Mouse (Mus musculus): ENCODE measurements around the gene Tmem196.
"Not testable (repeated sequence)": the region's sequence is repeated elsewhere in the genome, so short reads cannot be mapped to it uniquely, and the experiment has no call there.

The Tmem196 gene

DNA sequence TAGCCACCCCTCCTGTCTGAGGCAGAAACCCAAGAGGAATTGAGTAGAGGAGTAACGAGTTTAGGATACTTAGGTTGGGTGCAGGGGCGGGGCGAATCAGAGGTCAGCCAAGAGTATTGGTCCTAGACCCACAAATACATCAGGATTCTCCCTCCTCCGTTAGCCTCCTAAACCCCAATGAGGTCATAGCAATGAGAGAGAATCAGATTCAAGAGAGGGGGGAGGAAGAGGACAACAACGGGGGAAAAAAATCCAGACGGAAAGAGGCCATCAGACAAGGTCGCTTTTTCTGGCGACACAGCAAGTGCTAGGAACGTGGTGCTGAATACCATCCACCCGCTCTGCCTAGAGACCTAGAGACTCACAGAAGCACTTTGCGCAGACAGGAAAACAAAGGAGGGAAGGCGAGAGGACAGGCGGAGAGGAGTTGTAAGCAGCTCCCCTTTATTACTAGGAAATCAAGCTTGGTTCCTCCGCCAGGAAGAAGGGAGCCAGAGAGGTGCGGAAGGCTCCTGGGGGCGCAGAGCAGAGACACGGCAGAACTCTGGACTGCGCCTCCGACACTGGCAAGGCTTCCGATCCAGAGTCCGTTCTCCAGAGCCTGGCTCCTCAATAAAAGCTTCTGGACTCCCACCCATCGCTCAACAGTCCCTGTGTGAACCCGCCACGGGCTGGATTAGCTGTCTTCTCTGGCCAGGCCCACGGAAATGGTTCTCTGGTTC lies at the start of gene Tmem196:
Tmem196 (plus strand) TSS at position 234 of the 722 bp plus-strand sequence.
- in situ Hi-C loops (cut with MboI, MseI), result no loop called here

DNA sequence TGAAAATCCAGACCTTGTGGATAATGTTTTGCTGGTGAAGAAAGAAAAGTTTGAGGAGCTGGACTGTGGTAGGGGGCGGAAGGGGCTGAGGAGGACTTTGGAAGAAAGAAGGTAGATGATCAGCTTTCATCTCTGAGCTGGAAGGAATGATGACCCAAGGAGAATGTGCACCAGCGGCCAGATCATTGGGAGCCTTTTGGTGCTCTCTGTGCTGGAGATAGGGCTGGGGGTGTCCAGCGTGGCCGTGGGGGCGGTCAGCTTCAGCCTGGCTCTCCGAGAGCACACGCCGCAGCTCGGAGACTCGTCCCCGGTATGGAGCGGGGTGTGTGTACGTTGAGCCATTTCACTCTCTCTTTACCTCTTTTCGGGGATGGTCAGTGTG lies 680 bp downstream of the Tmem196 start:
- in situ Hi-C loops (cut with MboI, MseI), result no loop called here

DNA sequence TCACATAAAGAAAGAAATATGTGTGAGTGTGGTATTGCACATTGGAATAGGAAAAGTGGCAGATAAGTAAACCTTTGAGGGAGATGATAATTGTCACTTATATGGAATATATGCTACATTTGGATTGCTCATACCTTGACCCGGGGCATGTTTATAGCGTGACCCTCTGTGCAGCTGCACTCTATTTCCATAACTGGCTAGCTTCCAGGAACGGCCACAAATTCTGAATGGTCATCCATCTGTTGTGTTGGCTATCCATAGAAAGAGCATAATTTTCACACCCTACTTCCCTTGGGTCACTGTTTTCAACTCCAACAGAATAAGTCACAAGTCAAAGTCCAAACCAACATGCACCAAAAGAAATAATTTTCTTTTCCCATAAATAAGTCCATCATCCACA lies 11.4 kb downstream of the Tmem196 start:
- in situ Hi-C loops (cut with MboI, MseI), result no loop called here

DNA sequence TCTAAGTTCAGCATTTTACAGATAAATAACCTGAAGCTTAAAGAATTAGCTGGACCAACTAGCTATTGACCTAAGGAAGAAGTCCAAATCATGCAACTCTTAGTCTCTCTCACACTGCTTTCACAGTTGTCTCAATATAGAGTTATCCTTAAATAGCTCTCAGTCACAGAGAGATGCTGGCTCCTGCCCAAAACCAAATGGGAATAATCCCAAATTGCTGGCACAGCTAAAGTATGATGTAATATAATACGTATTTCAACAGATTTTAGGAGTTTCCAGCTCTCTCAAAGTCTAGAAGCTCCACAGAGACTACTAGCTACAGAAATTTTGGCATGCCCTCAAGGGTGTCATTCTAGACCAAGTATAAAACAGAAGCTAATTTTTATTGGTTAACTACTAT lies 15.1 kb downstream of the Tmem196 start:
- in situ Hi-C loops (cut with MboI, MseI), result no loop called here

DNA sequence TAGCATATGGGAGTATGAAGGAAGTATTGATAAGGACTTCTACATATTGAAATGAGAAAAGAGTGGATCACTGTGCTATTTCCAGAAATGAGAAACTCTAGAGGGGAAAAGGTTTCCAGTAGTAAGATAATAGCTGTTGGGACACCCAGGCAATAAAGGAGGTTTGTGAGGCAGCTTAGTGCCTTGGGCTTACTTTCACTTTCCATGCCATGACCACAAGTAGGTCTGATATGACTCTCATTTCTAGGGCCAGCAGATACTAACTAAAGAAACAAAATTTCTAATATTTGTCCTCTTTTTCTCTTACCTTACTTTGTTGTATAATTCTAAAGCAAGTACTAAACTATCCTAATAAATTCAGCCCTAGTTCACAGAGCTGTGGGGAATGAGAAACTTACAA lies 19.8 kb downstream of the Tmem196 start:
- in situ Hi-C loops (cut with MboI, MseI), result loop anchor here in 1 of 2 experiments (5.0 kb wide), 1 partner anchor 52 kb away; no protein-coding TSS in a partner anchor

DNA sequence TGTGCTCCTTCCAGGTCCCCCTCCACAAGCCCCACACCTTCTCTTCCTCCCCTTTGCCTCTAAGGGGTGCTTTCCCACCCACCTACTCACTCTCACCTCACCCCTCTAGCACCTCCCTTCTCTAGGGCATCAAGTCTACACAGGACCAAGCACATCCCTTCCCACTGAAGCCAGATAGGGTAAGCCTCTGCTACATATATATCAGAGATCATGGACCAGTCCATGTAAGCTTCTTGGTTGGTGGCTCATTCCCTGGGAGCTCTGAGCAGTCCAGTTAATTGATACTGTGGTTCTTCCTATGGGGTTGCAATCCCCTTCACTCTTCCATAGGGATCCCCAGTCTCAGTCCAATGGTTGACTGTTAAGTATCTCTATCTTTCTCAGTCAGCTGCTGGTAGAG lies 24.4 kb downstream of the Tmem196 start:
- in situ Hi-C loops (cut with MboI, MseI), result no loop called here

DNA sequence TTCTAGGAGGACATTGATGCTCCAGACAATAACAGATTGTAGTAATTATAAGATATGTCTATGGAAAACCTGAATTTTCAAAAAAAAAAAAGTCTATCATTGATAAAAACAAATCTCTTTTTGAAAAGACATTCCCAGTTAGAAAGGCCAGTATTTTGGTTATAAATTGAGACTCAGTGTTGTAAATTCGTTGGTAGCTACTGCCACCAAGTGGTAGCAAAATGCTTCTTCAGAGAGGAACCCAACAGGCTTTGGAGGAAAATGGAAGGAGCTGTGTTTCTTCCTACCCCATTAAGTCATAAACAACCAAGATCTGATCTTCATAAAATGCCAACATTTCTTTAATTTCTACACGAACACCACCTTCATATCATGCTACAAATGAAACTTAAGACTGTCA lies 36.1 kb downstream of the Tmem196 start:
- in situ Hi-C loops (cut with MboI, MseI), result no loop called here

DNA sequence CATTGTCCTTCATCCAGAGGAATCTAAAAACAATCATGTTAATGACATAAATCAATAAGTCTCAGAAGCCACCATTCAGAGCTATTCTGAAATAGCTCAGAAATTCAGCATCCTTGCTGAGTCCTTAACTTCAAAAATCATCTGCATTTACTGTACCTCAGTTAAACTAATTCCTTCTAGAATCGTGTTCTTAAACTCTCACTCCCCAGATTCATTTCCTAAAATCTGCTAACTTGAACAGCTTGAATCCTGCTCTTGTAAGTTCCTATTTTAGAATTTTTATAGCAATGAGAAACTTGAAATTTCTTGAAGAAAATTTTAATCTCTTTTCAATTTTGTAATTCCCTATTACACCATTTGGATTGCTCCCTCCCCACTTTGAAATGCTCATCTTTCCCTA lies 52.6 kb downstream of the Tmem196 start:
- in situ Hi-C loops (cut with MboI, MseI), result no loop called here

DNA sequence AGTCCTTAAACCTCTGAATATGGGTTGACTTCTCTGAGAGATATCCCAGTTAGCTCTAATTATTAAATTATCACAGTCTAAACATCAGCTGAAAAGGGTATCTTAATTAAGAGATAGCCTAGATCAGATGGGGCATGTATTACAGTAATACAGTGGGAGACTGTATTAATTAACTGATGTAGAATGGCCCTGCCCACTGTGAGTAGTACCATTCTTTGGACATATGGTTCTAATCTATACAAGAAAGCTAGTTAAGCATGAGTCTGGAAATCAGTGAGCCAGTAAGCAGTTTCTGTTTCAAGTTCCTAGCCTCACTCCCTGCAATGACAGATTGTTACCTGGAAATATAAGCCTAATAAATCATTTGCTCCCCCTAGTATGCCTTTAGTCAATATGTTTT lies 58.7 kb downstream of the Tmem196 start:
- in situ Hi-C loops (cut with MboI, MseI), result no loop called here

DNA sequence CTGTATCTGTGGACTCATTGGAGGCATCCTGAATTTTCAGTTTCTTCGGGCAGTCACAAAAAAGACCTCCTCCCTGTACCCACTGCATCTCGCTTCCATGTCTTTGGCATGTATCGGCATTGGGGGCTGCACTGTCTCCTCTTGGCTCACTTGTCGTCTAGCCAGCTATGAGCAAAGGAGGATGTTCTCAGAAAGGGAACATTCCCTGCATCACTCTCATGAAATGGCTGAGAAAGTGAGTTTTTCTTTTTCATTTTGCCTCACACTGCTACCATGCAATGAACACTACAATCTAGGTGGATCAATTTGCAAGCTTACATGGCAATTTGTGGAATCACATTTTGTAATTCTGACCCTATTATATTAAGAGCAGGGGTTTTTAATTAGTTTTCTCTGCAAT lies 69.1 kb downstream of the Tmem196 start:
- in situ Hi-C loops (cut with MboI, MseI), result loop anchor here (5.0 kb wide), 2 partner anchors 47 to 87 kb away; no protein-coding TSS in a partner anchor

DNA sequence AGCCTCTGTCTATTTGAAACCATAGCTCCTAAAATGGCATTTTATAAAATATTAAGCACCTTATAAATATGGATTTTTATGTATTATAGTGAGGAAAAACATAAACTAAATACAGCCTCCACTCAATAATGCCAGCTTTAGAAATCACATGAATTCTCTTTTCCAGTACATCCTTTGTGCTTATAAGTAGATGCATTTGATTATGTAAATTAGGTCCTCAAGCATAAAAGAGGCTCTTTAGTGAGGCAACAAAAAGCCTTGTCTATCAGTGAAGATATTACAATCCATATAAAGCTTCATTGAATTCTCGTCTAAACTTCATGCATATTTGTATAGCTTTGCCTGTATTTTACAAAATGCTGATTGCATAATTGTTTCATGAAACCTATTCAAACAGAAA lies 69.6 kb downstream of the Tmem196 start:
- in situ Hi-C loops (cut with MboI, MseI), result loop anchor here in 1 of 2 experiments (5.0 kb wide), 1 partner anchor 48 kb away; no protein-coding TSS in a partner anchor

DNA sequence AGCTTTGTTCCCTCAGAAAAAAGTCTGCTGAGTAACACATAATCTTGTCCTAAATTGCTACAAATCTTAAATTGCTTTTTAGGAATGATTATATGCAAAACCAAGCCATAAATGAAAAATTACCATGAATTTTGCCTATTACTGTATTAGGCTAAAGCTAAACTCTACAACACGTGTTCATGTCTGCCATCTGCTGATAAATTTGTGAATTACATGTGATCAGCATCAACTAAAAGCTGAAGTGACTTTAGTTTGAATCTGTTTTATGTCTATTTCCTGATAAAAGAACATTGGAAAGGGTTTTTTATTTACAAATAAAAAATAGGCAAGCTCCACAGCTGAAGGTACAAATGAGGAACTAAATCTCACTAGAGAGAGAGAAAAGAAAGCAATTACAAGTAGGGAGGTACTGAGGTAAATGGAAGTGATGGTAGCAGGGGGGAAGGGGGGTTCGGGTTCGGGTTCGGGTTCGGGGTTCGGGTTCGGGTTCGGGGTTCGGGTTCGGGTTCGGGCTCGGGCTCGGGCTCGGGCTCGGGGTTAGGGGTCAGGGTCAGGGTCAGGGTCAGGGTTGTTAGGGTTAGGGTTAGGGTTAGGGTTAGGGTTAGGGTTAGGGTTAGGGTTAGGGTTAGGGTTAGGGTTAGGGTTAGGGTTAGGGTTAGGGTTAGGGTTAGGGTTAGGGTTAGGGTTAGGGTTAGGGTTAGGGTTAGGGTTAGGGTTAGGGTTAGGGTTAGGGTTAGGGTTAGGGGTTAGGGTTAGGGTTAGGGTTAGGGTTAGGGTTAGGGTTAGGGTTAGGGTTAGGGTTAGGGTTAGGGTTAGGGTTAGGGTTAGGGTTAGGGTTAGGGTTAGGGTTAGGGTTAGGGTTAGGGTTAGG lies 82.7 kb downstream of the Tmem196 start:
- in situ Hi-C loops (cut with MboI, MseI), result not testable (repeated sequence)
